Mouse (Mus musculus): ENCODE measurements at regions not wholly inside any gene's neighbourhood (a gene's known extent, or its start where the extent isn't known, plus 50 kb on each side); places are given as distances from the start of the nearest gene placed in this dataset.
"Not testable (repeated sequence)": the region's sequence is repeated elsewhere in the genome, so short reads cannot be mapped to it uniquely, and the experiment has no call there.

DNA sequence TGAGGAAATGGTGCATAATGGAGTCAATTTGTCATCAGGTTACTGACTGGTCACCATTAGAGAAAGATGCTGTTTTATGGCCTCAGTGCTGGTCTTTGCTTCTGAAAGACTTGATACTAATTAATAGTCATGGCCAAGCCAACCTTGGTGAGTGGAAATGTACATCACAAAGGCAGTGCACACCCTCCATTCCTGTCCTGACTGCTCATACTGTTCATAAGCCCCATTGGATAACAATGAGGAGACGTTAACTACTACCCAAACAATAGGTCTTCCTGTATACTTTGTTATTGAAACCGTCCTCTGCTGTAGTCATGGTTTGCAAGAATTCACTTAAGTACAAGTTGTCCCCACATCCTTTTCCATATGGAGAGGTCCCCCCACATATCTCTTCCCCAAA is 605.8 kb upstream of the Slc35b3 start:
- no peak for DNase-seq
- intact Hi-C loops (cut with DNase I), result no loop called here

DNA sequence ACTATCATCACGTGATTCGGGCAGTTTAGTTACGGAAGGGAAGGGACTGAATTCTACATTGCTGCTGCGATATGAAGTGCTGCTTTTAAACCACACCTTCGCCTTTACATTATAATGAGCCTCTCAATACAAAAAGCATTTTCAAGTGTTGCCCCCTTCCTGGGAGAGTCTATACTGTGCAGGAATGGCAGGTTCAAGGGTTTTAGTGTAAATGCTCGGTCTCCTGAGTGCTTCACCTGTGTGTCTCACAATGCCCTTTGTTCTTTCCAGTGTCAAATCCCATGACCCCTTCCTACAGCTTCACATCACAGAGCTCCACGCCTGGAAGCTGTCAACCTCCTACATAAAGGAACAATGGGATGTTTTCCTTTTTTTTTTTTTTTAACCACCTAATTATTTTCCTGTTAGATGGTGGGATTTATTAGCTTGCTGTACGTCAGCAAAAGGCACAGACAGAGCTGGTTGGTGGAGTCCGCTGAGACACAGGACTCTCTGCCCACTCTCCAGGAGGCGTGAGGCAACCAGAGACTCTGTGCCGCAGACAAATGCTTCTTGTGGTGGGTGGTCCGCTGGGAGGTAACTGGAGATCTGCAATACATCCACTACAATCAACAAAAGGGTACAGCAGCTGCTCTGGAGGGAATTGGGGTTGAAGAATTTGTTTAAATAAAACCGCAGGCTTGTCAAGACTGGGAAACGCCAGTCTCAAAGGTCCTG is 577.2 kb upstream of the Slc35b3 start:
- intact Hi-C loops (cut with DNase I), result no loop called here
- no peak for DNase-seq

DNA sequence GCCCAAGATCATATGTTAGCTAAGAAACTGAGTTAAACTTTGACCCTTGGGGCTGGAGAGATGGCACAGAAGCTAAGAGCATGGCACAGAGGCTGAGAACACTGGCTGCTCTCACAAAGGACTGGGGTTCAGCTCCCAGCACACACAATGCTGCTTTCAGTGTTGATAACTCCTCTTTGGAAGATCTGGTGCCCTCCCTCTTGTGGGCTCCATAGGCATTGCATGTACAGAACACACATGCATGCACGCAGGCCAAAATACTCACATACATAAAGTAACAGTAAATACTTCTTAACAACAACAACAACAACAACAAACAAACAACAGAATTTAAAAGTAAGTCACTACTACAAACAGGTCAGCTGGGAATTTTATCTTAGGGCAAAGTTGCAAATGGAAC is 565.8 kb upstream of the Slc35b3 start:
- intact Hi-C loops (cut with DNase I), result loop anchor here (5.0 kb wide), 1 partner anchor 84 kb away; no protein-coding TSS in a partner anchor
- DNase-seq, result no peak

DNA sequence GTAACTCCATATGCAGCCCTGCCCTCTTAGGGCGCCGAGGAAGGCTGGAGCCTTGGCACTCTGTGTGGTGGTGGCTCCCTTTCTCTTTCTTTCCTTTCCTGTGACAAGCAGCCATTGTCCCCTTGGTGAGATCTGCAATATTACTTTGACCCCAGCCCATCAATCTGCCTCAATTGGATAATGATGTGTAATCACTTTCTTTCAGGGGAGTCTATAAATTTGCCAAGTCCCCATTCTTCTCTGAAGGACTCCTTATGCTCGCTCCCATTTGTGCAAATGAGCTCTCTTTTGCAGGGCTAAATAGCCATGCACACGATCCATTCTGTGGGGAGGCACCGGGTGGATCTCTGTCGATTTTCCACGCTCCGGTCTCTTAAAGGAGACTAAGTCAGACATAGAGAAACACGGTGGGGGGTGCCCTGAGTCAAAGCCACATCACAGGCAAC is 563.2 kb upstream of the Slc35b3 start:
- intact Hi-C loops (cut with DNase I), result no loop called here
- no peak for DNase-seq

DNA sequence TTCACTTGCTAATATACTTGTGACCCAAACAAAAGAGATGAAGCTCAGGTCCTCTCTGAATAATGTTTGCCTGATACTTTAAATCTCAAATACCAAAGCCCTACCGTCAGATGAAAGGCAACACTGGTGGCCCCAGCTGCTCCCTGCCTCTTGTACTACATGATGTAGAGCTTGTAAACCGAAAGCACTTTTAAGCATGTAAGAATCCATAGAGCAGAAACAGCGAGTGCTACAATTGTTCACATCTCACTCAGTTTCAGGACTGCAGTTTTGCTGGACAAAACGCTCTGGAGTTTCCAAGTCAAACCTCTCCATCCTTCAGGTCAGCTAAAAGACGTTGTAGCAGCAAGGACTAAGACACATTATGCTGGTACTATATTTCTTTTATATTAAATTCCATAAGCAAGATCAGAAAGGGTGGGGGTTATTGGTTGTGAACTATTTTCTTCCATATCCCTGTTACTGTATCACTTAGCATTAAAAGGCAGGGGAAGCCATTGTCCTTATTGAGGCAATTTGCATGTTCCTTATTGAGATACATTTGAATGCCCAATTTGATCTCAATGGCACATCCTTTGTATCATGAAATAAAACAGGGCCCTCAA is 562.7 kb upstream of the Slc35b3 start:
- intact Hi-C loops (cut with DNase I), result no loop called here
- no peak for DNase-seq

DNA sequence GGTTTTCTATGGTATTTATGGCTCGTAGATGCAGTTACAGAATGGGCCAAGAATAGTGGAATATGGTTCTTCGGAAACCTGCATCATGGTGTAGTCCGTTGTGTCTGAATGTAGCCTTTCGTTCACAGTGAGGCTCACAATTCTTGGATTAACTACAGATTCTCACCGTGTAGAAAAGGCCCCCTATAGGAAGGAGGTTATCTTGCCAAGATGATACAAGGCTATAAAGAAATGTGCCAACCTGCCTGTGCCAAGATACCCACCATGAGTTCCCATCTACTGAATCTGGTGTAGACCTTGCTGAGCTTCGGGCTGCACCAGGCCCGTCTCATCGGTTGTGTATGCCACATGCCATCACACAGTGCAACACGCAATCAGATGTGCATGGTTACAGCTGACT is 560.2 kb upstream of the Slc35b3 start:
- DNase-seq, result no peak
- intact Hi-C loops (cut with DNase I), result no loop called here

DNA sequence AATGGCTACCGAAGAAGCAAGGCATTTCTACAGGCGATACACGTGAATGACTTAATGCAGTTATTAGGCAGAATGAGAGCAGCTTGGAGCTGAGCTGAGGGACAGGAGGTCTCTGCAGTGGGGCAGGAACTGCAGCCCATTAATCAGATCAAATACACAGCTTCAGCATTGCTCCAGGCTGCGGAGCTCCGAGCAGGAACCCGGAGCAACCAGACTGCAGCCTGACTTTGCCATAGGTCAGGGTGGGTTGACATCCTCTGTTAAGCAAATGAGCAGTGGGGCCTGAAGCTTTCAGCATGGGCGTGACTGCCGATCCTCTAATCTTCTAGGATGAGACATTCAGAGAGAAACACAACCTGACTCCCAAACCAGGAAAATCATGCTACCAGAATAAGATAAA is 555.4 kb upstream of the Slc35b3 start:
- intact Hi-C loops (cut with DNase I), result no loop called here
- DNase-seq, result no peak

DNA sequence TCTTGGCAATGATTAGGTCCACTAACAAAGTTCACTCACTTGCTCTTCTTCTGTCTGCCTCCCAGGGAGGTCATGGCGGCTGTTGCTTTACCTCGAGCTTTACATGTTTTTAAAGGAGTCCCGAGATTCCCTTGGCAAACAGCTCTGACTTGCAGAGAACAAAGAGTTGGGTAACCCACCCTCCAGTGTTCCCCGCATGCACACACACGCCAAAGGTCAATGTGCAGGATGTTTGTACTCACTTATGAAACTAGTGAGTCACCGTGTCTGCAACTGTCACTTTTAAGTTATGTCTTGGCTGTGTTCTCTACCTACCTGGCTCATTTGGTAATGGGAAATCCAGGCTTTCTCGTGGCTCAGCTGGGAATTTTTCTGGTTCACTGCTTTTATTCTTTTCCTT is 529.1 kb upstream of the Slc35b3 start:
- no peak for DNase-seq
- intact Hi-C loops (cut with DNase I), result no loop called here

DNA sequence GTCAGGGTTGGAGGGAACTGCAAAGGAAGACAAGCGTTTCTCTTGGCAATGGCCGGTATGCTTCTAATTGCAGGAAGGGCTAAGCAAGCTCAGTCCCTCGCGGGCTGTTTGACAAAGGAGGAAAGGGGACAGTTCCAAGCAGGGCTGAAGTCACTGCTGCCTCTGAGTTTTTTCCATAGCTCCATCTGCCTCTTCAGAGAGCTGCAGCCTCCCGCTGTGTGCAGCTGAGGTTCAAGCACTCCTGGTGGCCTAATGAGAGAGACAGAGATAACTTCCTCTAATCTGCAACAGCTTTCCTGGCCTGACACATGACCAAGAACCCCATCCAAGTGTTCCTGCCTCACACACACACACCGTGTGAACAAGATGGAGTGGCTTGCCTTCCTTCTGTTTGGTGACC is 511.9 kb upstream of the Slc35b3 start:
- peak; percentile 2 to 5 for DNase-seq
- intact Hi-C loops (cut with DNase I), result no loop called here

DNA sequence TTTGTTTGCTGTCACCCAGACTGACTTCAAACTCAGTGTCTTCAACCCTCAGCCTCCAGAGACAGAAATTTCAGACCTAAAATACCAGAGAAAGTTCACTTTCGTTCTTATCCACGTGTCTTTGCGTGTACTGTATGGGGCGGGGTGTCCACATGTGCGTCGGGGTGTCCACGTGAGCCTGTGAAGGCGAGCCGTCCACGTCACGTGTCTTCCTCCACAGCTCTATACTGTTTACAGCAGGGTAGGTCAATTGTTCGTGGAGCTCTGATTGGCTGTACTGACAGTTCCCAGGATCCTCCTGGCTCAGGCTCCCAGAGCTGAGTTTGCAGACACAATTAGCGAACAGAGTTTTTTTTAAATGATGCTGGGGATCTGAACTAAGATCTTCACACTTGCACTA is 481.1 kb upstream of the Slc35b3 start:
- DNase-seq, result no peak
- intact Hi-C loops (cut with DNase I), result loop anchor here (2.0 to 5.0 kb wide), 2 partner anchors 86 to 1307 kb away; no protein-coding TSS in a partner anchor

DNA sequence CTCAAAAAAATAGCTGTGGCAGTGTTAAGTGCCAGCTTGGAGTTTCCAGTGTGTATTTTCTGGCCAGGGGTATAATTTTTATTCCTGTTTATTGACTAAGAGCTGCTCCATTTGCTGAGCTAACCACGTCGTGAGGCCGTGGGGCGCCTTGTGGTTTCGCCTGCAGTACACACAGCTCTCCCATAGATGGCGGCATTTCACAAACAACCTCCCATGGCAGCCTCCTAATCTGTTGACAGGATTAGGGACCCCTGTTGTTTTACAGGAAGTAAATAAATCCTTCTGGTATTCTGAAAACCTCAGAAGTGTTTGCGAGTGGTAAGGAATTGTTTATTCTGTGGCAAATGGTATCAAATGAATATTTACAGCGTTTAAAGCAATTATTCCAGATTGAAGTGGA is 480.2 kb upstream of the Slc35b3 start:
- peak; percentile 63 to 76 for DNase-seq
- intact Hi-C loops (cut with DNase I), result loop anchor here (2.0 to 5.0 kb wide), 2 partner anchors 86 to 1308 kb away; no protein-coding TSS in a partner anchor

DNA sequence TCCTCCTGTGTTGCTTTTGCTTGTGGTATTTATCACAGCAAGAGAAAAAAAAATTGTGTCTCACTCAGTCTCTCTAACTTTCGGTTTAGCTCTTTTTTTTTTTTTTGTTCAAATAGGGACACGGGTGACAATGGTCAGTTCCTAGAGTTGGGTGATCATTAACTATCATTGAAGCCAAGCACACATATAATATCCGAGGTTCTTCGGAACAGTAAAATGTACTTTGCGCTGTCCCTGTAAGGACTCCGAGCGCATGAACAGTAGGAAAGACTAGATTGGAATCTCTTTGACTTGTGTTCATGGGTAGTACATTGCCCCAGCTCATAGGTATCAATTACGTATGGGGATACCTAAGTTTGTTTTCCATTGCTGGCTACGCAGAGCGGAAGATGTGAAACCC is 479.7 kb upstream of the Slc35b3 start:
- DNase-seq, result no peak
- intact Hi-C loops (cut with DNase I), result loop anchor here (2.0 to 5.0 kb wide), 2 partner anchors 87 to 1308 kb away; no protein-coding TSS in a partner anchor

DNA sequence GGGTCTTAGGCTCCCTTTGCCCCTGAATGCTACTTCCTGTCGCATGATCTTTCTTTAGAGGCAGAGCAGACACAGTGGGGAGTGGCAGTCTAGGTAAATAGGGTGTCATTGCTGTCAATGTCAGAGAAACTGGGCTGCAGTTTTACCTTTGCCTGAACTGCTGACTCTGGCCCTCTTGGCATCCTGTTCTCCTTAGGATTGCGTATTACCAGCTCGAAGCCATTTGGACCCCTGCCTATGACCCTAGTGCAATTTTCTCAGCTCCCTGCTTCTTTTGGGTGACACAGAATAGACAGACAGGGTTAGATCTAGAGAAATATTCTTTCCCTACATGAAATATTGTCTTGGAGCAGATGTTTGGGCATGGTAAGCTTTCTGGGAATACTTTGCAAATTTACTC is 467.3 kb upstream of the Slc35b3 start:
- intact Hi-C loops (cut with DNase I), result no loop called here
- no peak for DNase-seq

DNA sequence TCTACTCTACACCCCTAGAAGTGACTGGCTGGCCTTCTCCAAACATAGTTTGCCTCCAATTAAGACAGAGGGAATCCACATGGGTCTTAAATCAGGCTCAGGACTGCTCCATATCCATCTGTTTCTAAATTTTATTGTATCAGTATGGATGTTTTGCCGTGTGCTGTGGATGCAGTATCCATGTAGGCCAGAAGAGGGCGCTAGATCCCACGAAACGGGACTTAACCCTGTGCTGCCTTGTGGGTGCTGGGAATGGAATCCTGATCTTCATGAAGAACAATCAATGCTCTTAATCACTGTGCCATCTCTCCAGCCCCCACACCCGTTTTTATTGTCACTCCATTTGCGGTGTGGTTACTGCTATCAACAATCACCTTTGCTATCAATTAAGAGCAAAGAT is 465.3 kb upstream of the Slc35b3 start:
- no peak for DNase-seq
- intact Hi-C loops (cut with DNase I), result no loop called here

DNA sequence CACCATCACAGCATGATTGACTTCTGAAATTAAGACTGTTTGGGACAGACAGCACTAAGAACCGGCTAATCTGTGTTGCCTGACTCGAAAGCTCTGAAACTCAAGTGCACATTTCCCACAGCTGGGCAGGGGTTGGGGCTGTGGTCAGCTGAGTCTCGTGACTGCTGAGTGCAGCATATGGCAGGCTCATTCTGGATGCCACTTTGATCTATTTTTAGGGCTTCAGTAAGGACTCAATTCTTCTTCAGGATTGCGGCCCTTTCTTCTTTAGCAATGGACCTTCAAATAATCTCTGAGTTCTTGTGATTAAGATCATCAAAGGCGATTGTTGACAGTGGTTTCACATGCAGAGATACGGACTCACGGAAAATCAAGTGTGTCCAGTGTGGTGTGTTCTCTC is 457.5 kb upstream of the Slc35b3 start:
- DNase-seq, result peak in 1 of 2 experiments; percentile 5
- intact Hi-C loops (cut with DNase I), result no loop called here

DNA sequence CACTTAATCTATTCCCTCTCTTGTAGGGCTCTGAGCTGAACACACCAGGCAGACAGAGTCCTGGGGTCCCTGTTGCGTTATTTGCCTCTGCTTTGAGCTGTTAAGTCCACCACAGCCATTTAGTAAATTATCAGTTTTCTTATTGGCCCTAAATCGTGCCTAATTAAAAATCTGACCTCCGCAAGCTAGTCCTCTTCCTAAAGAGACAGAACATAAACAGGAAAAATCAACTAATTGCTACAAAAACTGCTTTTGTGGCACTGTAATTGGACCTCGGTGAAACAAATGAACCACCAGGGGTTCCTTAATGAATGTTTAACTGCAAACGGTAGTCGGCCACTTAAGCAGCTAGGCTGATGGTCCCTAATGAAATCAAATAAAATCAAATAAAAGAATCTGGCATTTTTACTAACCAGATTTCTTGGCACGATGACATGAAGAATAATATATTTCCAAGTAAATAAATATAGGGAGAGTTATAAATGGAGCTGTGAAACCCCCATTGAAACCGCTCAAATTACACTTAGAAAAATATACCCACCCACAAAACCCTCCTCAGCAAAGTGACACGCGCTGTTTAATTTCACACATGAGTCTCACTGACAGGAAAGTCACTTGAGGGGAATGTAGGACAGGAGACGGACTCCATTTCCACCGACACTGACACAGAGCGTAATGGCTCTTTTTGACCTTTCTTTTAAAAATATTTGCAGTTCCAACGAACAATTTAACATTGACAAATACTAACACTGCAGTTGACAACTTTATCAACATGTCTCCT is 451.0 kb upstream of the Slc35b3 start:
- DNase-seq, result no peak
- intact Hi-C loops (cut with DNase I), result no loop called here

DNA sequence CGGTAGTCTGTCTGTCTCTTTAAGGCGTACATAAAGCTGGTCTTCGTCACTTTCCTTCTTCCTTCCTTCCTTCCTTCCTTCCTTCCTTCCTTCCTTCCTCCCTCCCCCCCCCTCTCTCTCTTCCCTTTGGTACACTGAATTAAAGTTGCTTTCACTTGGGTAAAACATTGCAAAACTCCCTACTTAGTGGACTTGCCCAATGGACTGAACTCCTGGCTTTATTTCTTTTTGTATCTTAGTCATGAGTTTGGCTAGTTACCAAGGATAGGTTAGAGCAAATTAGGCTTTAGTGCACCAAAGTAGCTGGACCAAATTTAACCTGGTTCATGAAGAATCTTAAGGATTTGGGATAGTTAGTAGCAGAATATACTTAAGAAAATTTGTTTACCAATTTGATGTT is 431.9 kb upstream of the Slc35b3 start:
- DNase-seq, result no peak
- intact Hi-C loops (cut with DNase I), result no loop called here

DNA sequence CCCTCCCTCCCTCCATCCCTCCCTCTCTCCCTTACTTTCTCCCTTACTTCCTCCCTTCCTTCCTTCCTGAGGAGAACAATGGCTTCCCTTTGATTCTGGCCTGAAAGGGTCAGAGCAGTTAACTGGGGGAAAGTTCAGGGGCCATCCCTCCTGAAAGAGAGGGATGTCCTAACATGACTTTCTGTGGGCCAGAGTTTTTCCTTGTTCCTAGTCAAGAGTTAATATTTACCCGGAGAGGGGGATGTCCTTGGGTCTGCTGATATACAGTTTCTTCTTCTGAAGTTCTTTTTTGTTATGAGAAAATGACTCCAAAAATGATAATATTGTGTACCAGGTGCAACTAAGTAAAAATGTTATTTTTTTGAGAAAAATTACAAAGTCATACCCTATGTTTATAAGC is 431.5 kb upstream of the Slc35b3 start:
- DNase-seq; intact Hi-C loops (cut with DNase I): not testable (repeated sequence)

DNA sequence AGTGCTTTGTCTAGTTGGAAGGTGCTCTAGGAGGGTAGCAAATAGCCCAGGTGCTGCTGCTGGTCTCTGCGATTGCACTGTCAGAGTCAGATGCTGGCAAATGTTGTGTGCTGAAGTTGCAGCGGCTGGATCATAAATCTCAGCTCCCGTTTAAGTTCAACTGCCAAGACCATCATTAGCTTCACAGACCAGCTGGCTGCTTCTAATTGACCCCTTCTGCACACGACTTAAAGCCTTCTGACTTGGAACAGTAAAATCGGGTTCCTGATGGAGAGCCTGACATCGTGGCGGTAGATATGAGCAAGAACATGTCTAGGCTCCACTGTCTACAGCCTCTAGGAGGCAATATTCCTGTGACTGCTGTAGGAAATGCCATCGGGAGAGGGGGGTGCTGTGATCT is 416.0 kb upstream of the Slc35b3 start:
- intact Hi-C loops (cut with DNase I), result no loop called here
- no peak for DNase-seq

DNA sequence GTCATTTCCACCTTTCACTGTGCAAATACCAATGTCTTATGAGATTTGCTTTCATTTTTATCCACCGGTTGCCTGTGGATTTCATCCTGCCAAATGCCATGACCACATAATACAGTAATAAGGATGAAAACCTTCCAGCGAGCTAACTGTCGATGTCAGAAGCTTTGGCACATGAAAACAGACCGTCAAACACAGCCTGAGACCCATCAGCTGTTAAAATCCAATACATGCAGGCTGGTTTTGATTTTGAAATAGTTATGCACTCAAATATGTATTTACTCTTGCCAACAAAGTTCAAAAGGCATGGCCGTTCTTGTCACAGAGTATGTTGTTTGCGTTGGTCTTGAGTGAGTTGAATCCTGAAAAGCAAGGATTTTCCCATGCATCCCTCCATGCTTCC is 415.6 kb upstream of the Slc35b3 start:
- no peak for DNase-seq
- intact Hi-C loops (cut with DNase I), result no loop called here

DNA sequence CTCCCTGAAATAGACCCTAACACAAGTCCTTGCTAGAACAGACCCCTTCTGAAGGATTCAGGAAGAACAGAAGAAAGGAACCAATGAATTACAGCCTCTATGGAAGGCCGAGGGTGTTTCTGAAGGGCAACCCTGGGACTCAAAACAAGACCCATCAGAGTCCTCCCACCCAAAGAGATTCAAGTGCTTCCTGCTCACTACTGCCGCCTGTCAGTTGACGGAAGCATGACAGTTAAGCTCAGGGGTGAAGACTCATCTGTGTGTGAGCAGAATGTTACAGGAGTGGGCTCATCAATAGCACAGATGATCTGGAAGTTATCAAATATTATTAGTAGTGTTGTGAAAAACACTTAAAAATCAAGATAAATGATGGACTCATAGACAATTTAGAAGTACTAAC is 411.9 kb upstream of the Slc35b3 start:
- intact Hi-C loops (cut with DNase I), result no loop called here
- DNase-seq, result peak in 1 of 2 experiments; percentile 9

DNA sequence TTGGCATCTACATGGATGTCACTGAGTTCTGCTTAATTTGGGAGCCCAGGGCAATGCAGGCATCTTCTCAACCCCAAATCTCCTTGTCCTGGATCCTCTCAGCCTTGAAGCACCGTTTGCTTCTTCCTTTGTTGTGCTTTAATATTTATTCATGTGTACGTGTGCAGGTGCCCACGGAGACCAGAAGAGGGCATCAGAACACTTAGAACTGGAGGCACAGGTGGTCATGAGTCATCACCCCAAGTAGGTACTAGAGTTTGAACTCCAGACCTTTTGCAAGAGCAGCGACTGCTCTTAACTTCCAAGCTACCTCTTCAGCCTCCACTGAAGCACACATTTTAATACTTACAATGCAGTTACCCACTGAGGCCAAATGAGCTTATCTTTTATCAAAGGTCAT is 403.0 kb upstream of the Slc35b3 start:
- intact Hi-C loops (cut with DNase I), result no loop called here
- DNase-seq, result no peak
